Mouse (Mus musculus) limb, embryonic 11.5 days (tissue): ENCODE data around the gene Col6a5. TPM values are rescaled to one million over a fixed set of nuclear protein-coding genes. Genes with fewer than 3 reads are reported as not detected.
"Not testable (repeated sequence)": the region's sequence is repeated elsewhere in the genome, so short reads cannot be mapped to it uniquely, and the experiment has no call there.

Experiments used
- ATAC-seq: fragments of 200-750 bp; cut with Nextera tagmentation; 2 replicates; pipeline ENCODE4 v1.8.0; 2017; ENCODE audit warnings: low read depth; ENCODE audit not compliant: insufficient number of reproducible peaks, low FRiP score, low TSS enrichment
- DNase-seq: peaks from one replicate; pipeline ENCODE4 v3.0.0-alpha.2; 2015; ENCODE audit warnings: low spot score
- H3K27ac ChIP-seq: fragments of 300-500 bp; sonication (generic); replicated peaks from 2 replicates; pipeline ENCODE4 v1.5.1; 2014; ENCODE audit warnings: low read depth, mild to moderate bottlenecking, low read length
- H3K27me3 ChIP-seq: fragments of 300-500 bp; sonication (generic); 2 replicates; pipeline ENCODE4 v1.6.1; 2014; ENCODE audit warnings: mild to moderate bottlenecking, low read length, mixed read lengths; ENCODE audit not compliant: control insufficient read depth, insufficient read depth
- H3K36me3 ChIP-seq: fragments of 300-500 bp; sonication (generic); 2 replicates; pipeline ENCODE4 v1.6.1; 2014; ENCODE audit warnings: mild to moderate bottlenecking, low read length, moderate library complexity, mixed read lengths; ENCODE audit not compliant: control insufficient read depth, insufficient read depth
- H3K4me1 ChIP-seq: fragments of 300-500 bp; sonication (generic); 2 replicates; pipeline ENCODE4 v1.6.1; 2014; ENCODE audit warnings: low read length, mixed read lengths; ENCODE audit not compliant: control insufficient read depth, insufficient read depth
- H3K4me2 ChIP-seq: fragments of 300-500 bp; sonication (generic); 2 replicates; pipeline ENCODE4 v1.6.1; 2014; ENCODE audit warnings: low read depth, mild to moderate bottlenecking, moderate library complexity; ENCODE audit not compliant: severe bottlenecking
- H3K4me3 ChIP-seq: fragments of 300-500 bp; sonication (generic); 2 replicates; pipeline ENCODE4 v1.5.1; 2014; ENCODE audit warnings: low read depth, low read length
- H3K9ac ChIP-seq: fragments of 300-500 bp; sonication (generic); 2 replicates; pipeline ENCODE4 v1.6.1; 2014; ENCODE audit warnings: mild to moderate bottlenecking, low read length
- H3K9me3 ChIP-seq: fragments of 300-500 bp; sonication (generic); 2 replicates; pipeline ENCODE4 v1.6.1; 2016; ENCODE audit warnings: low read length; ENCODE audit not compliant: control insufficient read depth
- WGBS: fragments of 180-500 bp; shearing (Covaris S2); extraction: QIAGEN DNeasy Blood & Tissue Kit; methylation state at CpG from one replicate; pipeline ENCODE4 v1.1.7; 2014; 5-methylcytosine and 5-hydroxymethylcytosine counted together
- polyA plus RNA-seq: library from polyadenylated mRNA; unstranded; fragments of >200 nt; fragmentation: Nextera tagmentation; extraction: Ambion mirVana; gene quantifications from 2 replicates; pipeline ENCODE4 v1.2.1, GENCODE M21; 2014

Gene Col6a5
- polyA plus RNA-seq, 1 experiment from 2014 or later = 0.19 TPM

DNA sequence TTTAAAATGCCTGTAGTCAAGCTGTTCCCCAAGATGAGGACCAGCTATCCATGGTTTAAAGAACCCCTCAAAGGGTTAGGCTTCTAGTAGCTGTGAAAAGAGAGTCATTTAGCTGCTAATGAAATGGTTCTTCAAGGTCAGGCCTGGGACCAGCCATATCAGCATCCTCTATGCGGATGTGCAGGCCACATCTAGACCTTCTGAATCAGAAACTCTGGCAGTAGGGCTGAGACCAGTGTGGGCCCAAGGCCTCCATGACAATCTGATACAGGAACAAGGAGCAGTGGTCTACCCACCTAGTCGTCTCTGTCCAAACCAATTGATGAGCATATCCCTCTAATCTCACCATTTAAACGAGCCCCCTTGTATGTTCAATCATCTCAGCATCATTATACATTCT is 109.4 kb downstream of the Col6a5 start:
- no peaks in the 10 kb centered on the region for H3K36me3 ChIP-seq
- ATAC-seq (no peak), DNase-seq (no peak)
- H3K4me3 ChIP-seq = no peak overlapping the region
- no peaks in the 10 kb centered on the region for H3K4me1 ChIP-seq
- H3K27me3 ChIP-seq = no peaks in the 10 kb centered on the region
- no peak overlapping the region for H3K9ac ChIP-seq
- H3K4me2 ChIP-seq = no peak overlapping the region
- WGBS = 80% methylated on average over 3 of the region's 3 CpGs
- no peaks in the 10 kb centered on the region for H3K9me3 ChIP-seq
- H3K27ac ChIP-seq = no peak overlapping the region

DNA sequence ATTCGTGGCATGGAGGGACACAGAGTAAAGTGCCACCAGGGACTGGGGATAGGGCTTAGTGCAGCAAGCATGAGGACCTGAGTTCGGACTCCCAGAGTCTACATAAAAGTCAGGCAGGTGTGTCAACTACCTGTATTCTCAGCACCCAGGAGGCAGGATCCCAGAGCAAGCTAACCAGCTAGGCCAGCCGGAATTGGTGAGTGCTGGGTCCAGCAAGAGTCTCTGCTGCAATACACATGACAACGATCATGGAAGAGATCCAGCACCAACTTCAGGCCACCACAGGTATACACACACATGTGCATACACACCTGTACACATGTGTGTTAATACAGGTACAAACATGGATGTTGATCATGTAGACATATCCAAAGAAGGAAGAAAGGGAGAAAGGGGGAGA is 112.0 kb downstream of the Col6a5 start:
- no peak overlapping the region for H3K27ac ChIP-seq
- ATAC-seq (no peak), DNase-seq (no peak)
- no peaks in the 10 kb centered on the region for H3K4me1 ChIP-seq
- WGBS = 74% methylated on average over 4 of the region's 4 CpGs
- H3K36me3 ChIP-seq = no peaks in the 10 kb centered on the region
- H3K4me2 ChIP-seq = no peak overlapping the region
- no peak overlapping the region for H3K4me3 ChIP-seq
- no peak overlapping the region for H3K9ac ChIP-seq
- no peaks in the 10 kb centered on the region for H3K9me3 ChIP-seq
- no peaks in the 10 kb centered on the region for H3K27me3 ChIP-seq

DNA sequence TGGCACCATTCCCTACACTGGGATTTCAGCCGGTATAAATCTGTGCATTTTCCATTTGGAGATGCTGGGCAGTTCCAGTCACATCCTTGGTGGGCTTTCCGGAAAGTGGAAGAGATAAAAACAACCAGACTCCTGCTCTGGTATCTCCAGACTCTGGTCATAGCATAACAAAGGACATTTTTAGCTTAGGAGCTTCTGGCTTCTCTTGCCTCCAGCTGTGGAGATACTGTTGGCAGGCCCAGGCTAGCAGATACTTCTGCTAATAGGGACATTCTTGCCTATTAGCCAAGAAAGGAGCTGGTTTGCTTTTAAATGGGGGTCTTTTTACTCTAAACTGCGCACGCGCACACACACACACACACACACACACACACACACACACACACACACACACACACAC is 113.2 kb downstream of the Col6a5 start:
- WGBS = 95% methylated on average over 5 of the region's 5 CpGs
- DNase-seq = no peak

DNA sequence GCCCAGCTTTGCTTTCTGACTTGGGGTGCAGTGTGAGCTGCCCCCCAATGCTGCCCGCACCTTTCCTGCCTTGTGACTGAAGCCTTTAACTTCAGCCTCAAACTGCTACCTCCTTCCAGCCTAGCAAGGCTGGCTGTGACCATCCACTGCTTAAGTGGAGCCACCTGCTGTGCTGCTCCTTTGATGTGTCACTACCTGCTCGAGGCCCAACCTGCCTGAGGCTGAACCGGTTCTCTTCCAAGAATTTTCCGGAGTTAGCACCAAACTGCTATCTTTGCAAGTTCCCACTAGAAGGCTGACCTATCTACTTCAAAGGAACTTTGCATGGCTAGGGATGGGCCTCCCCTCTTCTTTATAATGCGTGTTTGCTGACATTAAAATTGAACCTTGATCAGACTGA is 119.1 kb downstream of the Col6a5 start:
- not testable (repeated sequence) for H3K9ac ChIP-seq, H3K36me3 ChIP-seq, H3K27ac ChIP-seq, H3K4me3 ChIP-seq, H3K4me2 ChIP-seq, DNase-seq, H3K27me3 ChIP-seq, H3K4me1 ChIP-seq, ATAC-seq, H3K9me3 ChIP-seq
- 38% methylated on average over 5 of the region's 5 CpGs for WGBS

More for the DNA sequence above, 113.2 kb downstream of the Col6a5 start:
- Histone ChIP-seq H3K9ac (no peak overlapping the region), H3K4me1 (no peaks in the 10 kb centered on the region), H3K9me3 (no peaks in the 10 kb centered on the region), H3K36me3 (no peaks in the 10 kb centered on the region), H3K27ac (no peak overlapping the region), H3K4me3 (no peak overlapping the region), H3K27me3 (no peaks in the 10 kb centered on the region), H3K4me2 (no peak overlapping the region)
- no peak for ATAC-seq

DNA sequence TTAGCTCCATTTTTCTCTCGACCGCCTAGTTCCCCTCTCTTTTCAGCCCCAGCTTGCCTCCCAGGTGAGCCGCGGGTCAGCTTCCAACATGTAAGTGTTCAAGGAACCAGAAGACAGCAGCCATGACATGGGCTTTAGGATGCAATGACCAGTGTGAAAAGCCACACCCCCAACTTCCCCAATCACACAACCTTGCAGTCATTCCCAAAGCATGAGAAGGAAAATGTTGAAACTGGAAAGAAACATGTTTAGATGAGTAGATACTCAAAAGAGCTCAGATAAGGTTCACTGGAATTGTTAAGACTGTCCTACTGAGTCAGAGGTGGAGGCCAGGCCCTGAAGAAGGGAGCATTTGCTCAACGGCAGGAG is 121.3 kb downstream of the Col6a5 start:
- Histone ChIP-seq H3K9me3 (no peaks in the 10 kb centered on the region), H3K4me3 (no peak overlapping the region), H3K4me2 (no peak overlapping the region), H3K4me1 (no peaks in the 10 kb centered on the region), H3K36me3 (no peaks in the 10 kb centered on the region), H3K27ac (no peak overlapping the region), H3K9ac (no peak overlapping the region), H3K27me3 (no peaks in the 10 kb centered on the region)
- WGBS = 91% methylated on average over 5 of the region's 5 CpGs
- DNase-seq = no peak
- ATAC-seq = no peak

DNA sequence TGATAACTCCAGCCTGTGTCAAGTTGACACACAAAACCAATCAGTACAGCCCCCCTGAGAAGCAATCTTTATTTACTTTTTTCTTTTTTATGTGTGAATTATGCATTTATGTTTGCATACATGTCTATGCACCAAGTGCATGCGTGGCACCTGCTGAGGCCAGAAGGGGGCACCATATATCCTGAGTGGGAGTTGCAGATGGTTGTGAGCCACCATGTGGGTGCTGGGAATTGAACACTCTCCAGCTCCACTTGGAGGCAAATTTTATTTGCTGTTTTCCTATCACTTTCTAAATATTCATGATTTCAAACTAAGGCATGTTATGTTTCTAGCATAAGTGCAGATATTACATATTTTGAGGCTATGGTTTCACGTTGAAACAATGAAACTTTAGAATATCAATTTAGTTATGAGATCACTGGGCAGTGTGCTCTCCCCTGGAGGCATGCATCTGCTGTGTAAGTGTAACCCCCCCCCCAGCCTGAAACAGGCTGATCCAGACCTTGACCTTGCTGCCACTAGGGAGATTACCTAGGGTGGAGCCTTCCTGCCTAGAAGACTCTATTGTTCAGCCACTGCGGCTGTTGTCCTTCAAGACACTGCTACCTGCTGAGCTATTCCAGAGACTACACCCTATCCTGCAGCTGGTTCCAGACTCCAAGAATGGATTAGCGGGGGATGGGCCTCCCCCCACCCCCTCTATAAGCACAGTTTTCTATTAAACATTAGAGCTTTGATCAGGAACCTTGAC is 121.9 kb downstream of the Col6a5 start:
- no peak overlapping the region for H3K4me3 ChIP-seq
- no peak overlapping the region for H3K27ac ChIP-seq
- H3K4me2 ChIP-seq = no peak overlapping the region
- no peak overlapping the region for H3K9ac ChIP-seq
- WGBS = 87% methylated on average over 4 of the region's 4 CpGs
- no peak for ATAC-seq
- H3K4me1 ChIP-seq = no peaks in the 10 kb centered on the region
- H3K9me3 ChIP-seq = no peaks in the 10 kb centered on the region
- no peaks in the 10 kb centered on the region for H3K36me3 ChIP-seq
- no peaks in the 10 kb centered on the region for H3K27me3 ChIP-seq
- DNase-seq = no peak

DNA sequence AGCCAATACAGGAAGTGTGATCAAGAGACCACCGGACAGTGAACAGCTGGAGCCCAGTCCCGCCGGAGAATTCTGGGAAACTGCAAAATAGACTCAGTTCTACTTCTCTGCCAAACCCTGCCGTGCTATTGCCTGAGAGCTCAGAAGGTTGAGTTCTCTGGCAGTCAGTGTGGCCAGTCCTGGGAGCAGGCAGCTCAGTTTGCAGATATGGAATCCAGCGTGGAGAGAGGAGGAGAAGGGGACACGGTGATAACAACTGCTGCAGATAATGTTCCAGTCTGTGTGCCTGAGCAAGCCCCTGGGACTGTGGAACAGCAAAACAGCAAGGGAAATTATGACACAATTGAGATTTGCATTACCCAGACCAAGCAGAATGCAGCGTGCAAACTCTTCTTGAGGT is 124.9 kb downstream of the Col6a5 start:
- Histone ChIP-seq H3K4me1 (no peaks in the 10 kb centered on the region), H3K36me3 (no peaks in the 10 kb centered on the region), H3K9ac (no peak overlapping the region), H3K4me2 (no peak overlapping the region), H3K27ac (no peak overlapping the region), H3K4me3 (no peak overlapping the region), H3K27me3 (no peaks in the 10 kb centered on the region), H3K9me3 (no peaks in the 10 kb centered on the region)
- ATAC-seq = no peak
- no peak for DNase-seq
- 85% methylated on average over 7 of the region's 7 CpGs for WGBS

DNA sequence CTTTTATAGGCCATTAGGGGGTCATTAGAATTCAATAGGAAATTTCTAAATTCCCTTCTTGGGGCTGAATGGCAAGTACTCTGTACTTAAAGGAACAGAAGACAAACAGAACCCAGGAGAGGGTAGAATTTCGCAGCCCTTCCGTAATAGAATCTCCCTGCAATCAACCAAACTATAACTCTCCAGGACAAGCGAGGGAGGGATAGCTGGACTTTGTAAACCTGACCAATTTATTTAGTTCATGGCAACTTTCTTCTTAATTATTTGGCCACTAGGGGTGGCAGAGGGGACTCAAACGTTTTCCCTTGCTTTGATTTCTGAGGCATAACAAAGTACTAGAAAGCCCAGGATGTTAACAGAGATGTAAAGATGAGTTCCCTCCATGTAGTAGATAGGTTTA is 125.6 kb downstream of the Col6a5 start:
- Histone ChIP-seq H3K4me1 (no peaks in the 10 kb centered on the region), H3K9me3 (no peaks in the 10 kb centered on the region), H3K27ac (no peak overlapping the region), H3K4me3 (no peak overlapping the region), H3K27me3 (no peaks in the 10 kb centered on the region), H3K4me2 (no peak overlapping the region), H3K36me3 (no peaks in the 10 kb centered on the region), H3K9ac (no peak overlapping the region)
- DNase-seq (no peak), ATAC-seq (no peak)
- WGBS = 42% methylated on average over 4 of the region's 4 CpGs

DNA sequence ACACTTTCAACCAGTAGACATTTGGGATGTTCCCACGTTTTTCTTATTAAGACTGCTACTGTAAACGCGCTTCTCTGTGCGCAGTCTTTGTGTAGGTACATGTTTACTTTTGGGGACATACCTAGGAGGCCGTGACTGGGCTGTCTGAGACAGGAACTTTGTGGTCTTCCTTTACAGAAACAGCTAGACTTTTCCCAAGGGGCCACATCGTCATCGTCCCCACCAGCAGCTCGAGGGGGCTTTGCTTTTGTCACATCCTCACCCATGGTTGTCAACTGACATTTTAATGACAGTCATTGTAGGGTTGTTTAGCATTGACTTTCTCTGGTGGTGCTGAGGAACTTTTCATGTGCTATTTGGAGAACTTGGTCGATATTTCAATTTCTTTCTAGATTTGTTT is 129.2 kb downstream of the Col6a5 start:
- ATAC-seq (no peak), DNase-seq (no peak)
- no peak overlapping the region for H3K4me2 ChIP-seq
- H3K4me1 ChIP-seq = peaks cover 3% of the 10 kb centered on the region; the same call in 1 of the 2 replicates
- 91% methylated on average over 9 of the region's 9 CpGs for WGBS
- no peaks in the 10 kb centered on the region for H3K36me3 ChIP-seq
- no peaks in the 10 kb centered on the region for H3K27me3 ChIP-seq
- no peak overlapping the region for H3K27ac ChIP-seq
- H3K4me3 ChIP-seq = no peak overlapping the region
- no peaks in the 10 kb centered on the region for H3K9me3 ChIP-seq
- H3K9ac ChIP-seq = no peak overlapping the region
